Mouse (Mus musculus): ENCODE data around the gene Scarb2.

DNA sequence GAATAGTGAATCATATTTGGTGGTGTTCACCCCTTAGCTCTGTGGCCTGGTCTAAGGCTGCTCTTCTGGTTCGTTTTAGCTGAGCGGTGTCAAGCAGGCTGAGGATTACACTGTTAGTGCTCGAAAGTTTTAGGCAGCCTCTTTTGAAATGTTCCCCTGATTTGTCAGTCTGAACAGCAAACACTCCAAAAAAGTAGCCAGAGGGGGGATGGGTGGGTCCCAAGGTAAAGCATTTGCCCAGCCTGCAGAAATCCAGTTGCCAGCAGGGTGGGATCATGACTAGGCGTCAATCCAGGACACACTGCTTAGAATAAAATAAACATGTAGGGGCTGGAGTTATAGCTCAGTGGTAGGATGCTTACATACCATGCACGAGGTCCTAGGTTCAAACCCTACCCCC is 33.8 kb downstream of the Scarb2 start:
- TF ChIP-seq POLR2AphosphoS2 (IDR thresholded peaks at IDR 0.05; ENCODE audit: insufficient read length, low read depth) (no peak), MAX (IDR thresholded peaks at IDR 0.05; ENCODE audit: low read depth) (no peak), POLR2A (IDR thresholded peaks at IDR 0.05; ENCODE audit: insufficient read length, low read depth) (no peak), TCF3 (IDR thresholded peaks at IDR 0.05; ENCODE audit: insufficient read length, low read depth) (no peak), REST (IDR thresholded peaks at IDR 0.05; ENCODE audit: insufficient read depth, insufficient read length) (no peak), USF1 (IDR thresholded peaks at IDR 0.05; ENCODE audit: low read depth) (no peak), E2F4 (IDR thresholded peaks at IDR 0.05; ENCODE audit: insufficient read depth) (no peak)

All from myocyte (in vitro differentiated cells).